Mouse (Mus musculus) bone marrow macrophage, adult 2 months (primary cell): ENCODE data around the gene Hs2st1. TPM values are rescaled to one million over a fixed set of nuclear protein-coding genes. Genes with fewer than 3 reads are reported as not detected.

Experiments used
- H3K27ac ChIP-seq: 2 replicates; pipeline ENCODE4 v1.5.1; 2012; ENCODE audit warnings: low read depth, low read length; ENCODE audit not compliant: insufficient read depth
- H3K4me1 ChIP-seq: 2 replicates; pipeline ENCODE4 v1.6.1; 2012; ENCODE audit warnings: low read length; ENCODE audit not compliant: control insufficient read depth, insufficient read depth
- H3K4me3 ChIP-seq: 2 replicates; pipeline ENCODE4 v1.5.1; 2012; ENCODE audit warnings: mild to moderate bottlenecking, low read length, moderate library complexity; ENCODE audit not compliant: insufficient read depth
- CTCF ChIP-seq: IDR thresholded peaks from 2 replicates; pipeline ENCODE4 v1.5.1; 2012; ENCODE audit warnings: low read depth, mild to moderate bottlenecking, low read length, moderate library complexity
- POLR2A ChIP-seq: IDR thresholded peaks from 2 replicates; pipeline ENCODE4 v1.6.1; 2012; ENCODE audit warnings: mild to moderate bottlenecking, low read depth, low read length, borderline replicate concordance
- polyA plus RNA-seq: library from polyadenylated mRNA; stranded (reverse); fragments of >200 nt; gene quantifications from 2 replicates; pipeline ENCODE4 v1.2.4, GENCODE M21; 2012; ENCODE audit not compliant: missing spikeins, insufficient read depth, insufficient read length

The Hs2st1 gene
- polyA plus RNA-seq, 1 experiment = 31.0 TPM

- Histone ChIP-seq H3K4me1 (no peaks in the 10 kb centered on the region), H3K4me3 (no peak overlapping the region), H3K27ac (no peak overlapping the region)
- TF ChIP-seq CTCF (no peak), POLR2A (no peak)
Observed at GRCm38 (mm10) chr3:144432143-144432577, 137.8 kb downstream of the Hs2st1 start.

- Histone ChIP-seq H3K4me1 (no peaks in the 10 kb centered on the region; the same call in 1 of the 2 replicates), H3K27ac (no peak overlapping the region), H3K4me3 (no peak overlapping the region)
- TF ChIP-seq CTCF (no peak), POLR2A (no peak)
Observed at GRCm38 (mm10) chr3:144428514-144429431, 141.2 kb downstream of the Hs2st1 start.

- Histone ChIP-seq H3K4me1 (no peaks in the 10 kb centered on the region; the same call in 1 of the 2 replicates), H3K4me3 (no peak overlapping the region), H3K27ac (no peak overlapping the region)
- TF ChIP-seq CTCF (no peak), POLR2A (no peak)
Observed at GRCm38 (mm10) chr3:144425041-144425448, 144.9 kb downstream of the Hs2st1 start.

- no peak overlapping the region for H3K27ac ChIP-seq
- H3K4me3 ChIP-seq = no peak overlapping the region
- H3K4me1 ChIP-seq = no peaks in the 10 kb centered on the region; the same call in 1 of the 2 replicates
- TF ChIP-seq CTCF = no peak
Observed at GRCm38 (mm10) chr3:144421404-144422180, 148.4 kb downstream of the Hs2st1 start.

- TF ChIP-seq CTCF (no peak), POLR2A (no peak)
- H3K27ac ChIP-seq = no peak overlapping the region
- H3K4me3 ChIP-seq = no peak overlapping the region
- H3K4me1 ChIP-seq = no peaks in the 10 kb centered on the region
Observed at GRCm38 (mm10) chr3:144413821-144414220, 156.2 kb downstream of the Hs2st1 start.

GRCm38 (mm10) chr3:144412538-144413272, 157.3 kb downstream of the Hs2st1 start:
- Histone ChIP-seq H3K4me3 (no peak overlapping the region), H3K27ac (no peak overlapping the region), H3K4me1 (no peaks in the 10 kb centered on the region)
- TF ChIP-seq POLR2A = no peak
- no peak for TF ChIP-seq CTCF

GRCm38 (mm10) chr3:144411650-144412278, 158.2 kb downstream of the Hs2st1 start:
- no peaks in the 10 kb centered on the region for H3K4me1 ChIP-seq
- H3K27ac ChIP-seq = no peak overlapping the region
- TF ChIP-seq POLR2A (no peak), CTCF (no peak)
- H3K4me3 ChIP-seq = no peak overlapping the region

GRCm38 (mm10) chr3:144411051-144411542, 158.9 kb downstream of the Hs2st1 start:
- H3K27ac ChIP-seq = no peak overlapping the region
- no peak for TF ChIP-seq CTCF
- TF ChIP-seq POLR2A = no peak
- H3K4me3 ChIP-seq = no peak overlapping the region
- no peaks in the 10 kb centered on the region for H3K4me1 ChIP-seq

GRCm38 (mm10) chr3:144408953-144409352, 161.0 kb downstream of the Hs2st1 start:
- TF ChIP-seq POLR2A (no peak), CTCF (no peak)
- H3K4me3 ChIP-seq = no peak overlapping the region
- no peak overlapping the region for H3K27ac ChIP-seq
- H3K4me1 ChIP-seq = no peaks in the 10 kb centered on the region
